Mouse (Mus musculus) inflammation-experienced regulatory T-cells, adult 6 months (primary cell): ENCODE measurements at regions not wholly inside any gene's neighbourhood (a gene's known extent, or its start where the extent isn't known, plus 50 kb on each side); places are given as distances from the start of the nearest gene placed in this dataset.

Source experiments
- ATAC-seq: one replicate; pipeline ENCODE4 v1.8.0; 2017

GRCm38 (mm10) chr3:52929827-52930605 lies 87.0 kb downstream of the Cog6 start:
- ATAC-seq: peak; percentile 85

DNA sequence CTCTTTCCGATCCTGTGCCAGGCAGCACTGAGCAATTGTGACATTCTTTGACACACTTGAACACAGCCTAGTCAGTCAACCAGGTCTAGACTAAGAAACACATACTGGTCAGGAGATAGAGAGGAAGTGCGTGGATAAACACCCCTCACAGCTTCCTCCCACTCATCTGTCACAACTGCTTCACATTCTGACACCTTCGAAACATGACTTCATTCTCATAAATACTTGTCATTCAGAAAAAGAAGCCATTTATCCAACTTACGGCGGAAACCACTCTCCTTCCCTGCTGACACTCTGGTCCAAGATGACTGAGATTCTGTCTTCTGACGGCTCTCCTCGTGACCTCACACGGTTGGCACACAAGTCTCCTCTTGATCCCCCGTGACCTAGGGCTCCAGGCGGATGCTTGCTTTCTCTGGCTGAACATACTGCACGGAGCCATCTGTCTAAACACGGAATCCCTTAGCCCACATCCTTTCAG lies 89.6 kb downstream of the Cog6 start:
- ATAC-seq: peak; percentile 37

DNA sequence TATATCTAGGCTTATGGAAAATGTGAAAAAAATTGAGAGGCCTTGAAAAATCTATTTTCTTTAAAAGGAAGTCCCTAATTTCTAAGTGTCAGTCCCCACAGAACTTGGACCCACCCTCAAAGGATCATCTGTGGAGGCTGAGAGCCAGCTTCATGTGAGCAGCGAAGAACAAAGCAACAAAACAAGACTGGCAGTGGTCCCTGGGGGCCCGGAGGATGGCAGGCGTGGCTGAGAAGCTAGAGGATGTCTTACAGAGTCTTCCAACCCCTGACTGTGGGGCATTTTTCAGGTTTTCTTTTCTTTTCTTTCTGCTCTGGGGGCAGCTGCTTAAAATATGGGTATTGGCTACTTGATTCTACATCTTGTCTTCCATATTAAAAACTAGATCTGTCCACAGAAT lies 90.5 kb downstream of the Cog6 start:
- ATAC-seq: no peak

- ATAC-seq: no peak
These were observed 91.8 kb downstream of the Cog6 start for GRCm38 (mm10) chr3:52925223-52925622.

DNA sequence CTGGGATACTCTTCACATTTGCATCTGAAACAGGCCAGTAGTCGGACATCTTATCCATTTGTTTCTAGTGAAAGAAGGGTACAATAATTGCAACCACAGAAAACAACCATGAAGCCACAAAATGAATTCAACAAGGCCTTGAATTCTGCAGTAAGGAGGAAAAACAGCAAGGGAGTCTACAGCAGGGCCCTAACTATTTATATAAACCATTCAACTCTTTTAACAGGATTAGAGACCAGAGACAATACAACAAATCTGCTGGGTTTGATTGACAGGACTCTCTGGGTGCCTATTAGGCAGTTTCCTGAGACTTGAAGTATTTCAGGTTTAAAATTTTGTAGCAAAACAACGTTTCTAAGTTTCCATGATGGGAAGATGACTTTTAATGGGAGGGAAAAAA lies 92.4 kb downstream of the Cog6 start:
- no peak for ATAC-seq

GRCm38 (mm10) chr3:52923824-52924559 lies 93.0 kb downstream of the Cog6 start:
- no peak for ATAC-seq

DNA sequence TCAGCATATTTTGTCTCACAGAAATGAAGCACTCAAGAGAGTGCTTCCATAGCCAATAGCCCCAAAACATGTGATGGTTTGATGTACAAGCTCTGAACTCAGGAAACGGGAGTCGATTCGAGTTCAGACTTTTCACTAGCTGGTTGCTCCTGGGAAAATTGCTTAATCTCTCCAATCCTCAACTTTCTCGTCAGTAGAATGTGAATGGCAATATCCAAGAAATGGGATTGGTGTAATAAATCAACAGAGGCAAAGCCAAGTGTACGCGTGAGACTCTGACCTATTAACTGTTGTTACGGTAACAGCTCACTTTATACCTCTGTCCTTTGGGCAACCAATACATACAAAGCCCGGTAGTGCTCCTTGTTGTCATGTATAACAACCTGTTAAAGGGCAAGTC lies 94.6 kb downstream of the Cog6 start:
- ATAC-seq: no peak

GRCm38 (mm10) chr3:52906823-52907564 lies 110.0 kb downstream of the Cog6 start:
- peak; percentile 46 for ATAC-seq

DNA sequence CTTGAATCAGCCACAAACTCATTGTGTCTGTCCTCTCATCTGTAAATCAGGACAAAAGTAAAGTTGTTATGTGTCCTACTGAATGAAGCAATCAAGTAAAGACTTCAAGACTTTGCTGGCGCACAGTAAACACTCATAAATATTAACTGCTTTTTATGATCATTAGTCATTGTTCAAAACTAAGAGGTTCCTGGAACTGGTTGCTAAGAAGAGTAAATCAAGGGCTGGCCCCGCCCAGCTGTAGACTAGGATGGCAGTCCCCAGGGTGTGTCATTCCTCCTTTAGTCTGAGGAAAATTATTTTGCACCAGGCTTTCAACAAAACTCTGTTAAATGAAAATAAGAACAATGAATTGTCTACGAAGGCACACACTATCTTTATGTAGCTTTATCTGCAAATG lies 113.0 kb downstream of the Cog6 start:
- ATAC-seq: no peak

GRCm38 (mm10) chr3:52897665-52898064 lies 119.4 kb downstream of the Cog6 start:
- no peak for ATAC-seq

- no peak for ATAC-seq
These were observed 120.6 kb downstream of the Cog6 start for GRCm38 (mm10) chr3:52896462-52896861.

- ATAC-seq: no peak
These were observed 121.3 kb downstream of the Cog6 start for GRCm38 (mm10) chr3:52895751-52896150.

GRCm38 (mm10) chr3:52894812-52895211 lies 122.2 kb downstream of the Cog6 start:
- ATAC-seq: no peak

GRCm38 (mm10) chr3:52889156-52889715 lies 127.8 kb downstream of the Cog6 start:
- no peak for ATAC-seq

GRCm38 (mm10) chr3:52881981-52882380 lies 135.1 kb downstream of the Cog6 start:
- ATAC-seq: no peak

DNA sequence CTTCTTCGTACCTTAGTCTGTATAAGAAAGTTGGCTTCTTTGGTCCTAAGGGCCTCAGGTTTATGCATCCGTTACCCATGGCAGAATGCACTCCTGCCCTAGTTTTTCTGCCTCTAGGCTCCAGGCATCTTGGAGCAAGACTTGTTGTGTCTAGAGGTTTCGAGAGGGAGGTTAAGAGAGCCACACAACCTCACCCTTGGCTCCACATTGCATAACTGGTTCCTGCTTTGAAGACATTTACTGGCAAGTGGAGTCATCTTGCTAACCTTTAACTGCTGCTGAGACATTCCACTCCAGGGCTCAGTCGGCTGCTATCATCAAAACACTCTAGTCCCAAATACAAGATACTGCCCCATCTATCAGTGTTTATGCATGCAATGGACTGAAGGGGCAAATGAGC lies 135.9 kb downstream of the Cog6 start:
- ATAC-seq: no peak

DNA sequence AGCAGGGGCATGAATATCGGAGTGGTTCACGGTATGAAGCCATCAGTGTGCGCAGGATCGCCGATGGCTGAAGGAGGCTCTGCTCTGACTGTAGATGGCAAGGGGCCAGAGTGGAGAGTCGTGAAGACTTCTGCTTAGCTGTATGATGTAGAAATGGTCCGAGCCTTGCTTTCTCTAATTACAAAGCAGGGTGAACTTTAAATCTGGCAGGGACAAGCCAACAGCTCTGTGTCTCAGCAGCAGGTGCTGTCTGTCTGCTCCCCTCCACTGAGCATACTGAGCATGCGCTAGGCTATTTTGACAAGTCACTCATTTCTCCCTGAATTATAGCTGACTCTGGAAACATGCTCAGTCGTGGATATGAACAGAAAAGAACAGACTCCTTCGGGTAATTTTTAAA lies 137.3 kb downstream of the Cog6 start:
- no peak for ATAC-seq

GRCm38 (mm10) chr3:52878334-52878733 lies 138.7 kb downstream of the Cog6 start:
- peak; percentile 97 for ATAC-seq

DNA sequence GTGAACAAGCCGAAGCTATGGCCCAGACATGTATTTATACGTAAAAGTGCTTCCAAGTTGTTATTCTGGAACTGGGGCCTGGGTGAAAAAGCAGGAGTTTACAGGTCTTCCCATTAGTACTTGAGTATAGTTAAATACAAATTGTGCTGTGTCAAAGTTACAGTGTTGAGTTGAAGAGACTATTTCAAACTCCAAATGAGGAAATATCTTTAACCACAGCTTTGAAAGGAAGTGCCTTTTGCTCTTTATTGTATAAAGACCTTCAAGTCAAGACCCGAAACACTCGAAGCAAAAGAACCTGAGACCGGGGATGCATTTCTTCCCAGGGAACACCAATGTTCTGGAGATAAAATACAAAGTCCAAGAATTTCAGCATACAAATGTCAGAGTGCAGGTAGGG lies 144.8 kb downstream of the Cog6 start:
- ATAC-seq: no peak

DNA sequence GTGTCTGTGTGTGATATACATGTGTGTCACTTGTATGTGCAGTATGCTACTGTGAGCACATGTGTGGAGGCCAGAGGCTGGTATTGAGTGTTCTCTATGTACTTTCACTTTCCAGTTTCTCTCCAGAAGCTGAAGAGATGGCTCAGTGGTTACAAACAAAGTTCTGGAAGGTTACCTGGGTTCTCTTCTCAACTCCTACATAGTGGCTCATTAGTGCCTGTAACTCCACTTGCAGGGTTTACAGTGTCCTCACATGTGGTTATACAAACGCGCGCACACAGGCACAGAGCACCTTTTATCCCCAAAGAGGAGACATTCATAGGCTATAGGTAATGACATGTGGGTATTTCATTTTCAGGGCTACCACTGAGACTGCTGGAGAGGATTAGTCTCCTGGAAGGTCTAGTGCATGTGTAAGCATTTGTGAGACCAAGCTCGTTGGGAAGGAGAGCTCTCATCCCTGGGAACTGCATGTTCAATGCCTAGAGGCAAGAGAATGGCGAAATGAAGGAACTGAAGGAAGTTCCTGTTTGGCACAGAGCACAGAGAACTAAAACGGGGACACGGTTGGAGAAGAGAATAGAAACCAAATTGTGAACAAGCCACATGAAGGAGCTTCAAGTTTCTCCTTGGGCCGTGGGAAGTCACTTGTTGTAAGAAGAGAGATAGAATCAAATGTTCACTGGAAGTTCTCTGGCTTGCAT lies 153.7 kb downstream of the Cog6 start:
- peak; percentile 41 for ATAC-seq

- ATAC-seq: no peak
These were observed 155.0 kb downstream of the Cog6 start for GRCm38 (mm10) chr3:52862026-52862425.

- ATAC-seq: no peak
These were observed 155.5 kb downstream of the Cog6 start for GRCm38 (mm10) chr3:52861538-52861937.
